Mouse (Mus musculus) limb, embryonic 13.5 days (tissue): Measurements from ENCODE around the gene Gas2l3. TPM values are rescaled to one million over a fixed set of nuclear protein-coding genes. Genes with fewer than 3 reads are reported as not detected.

ENCODE experiments used
- ATAC-seq: fragments of 200-750 bp; cut with Nextera tagmentation; 2 replicates; pipeline ENCODE4 v1.8.0; 2017; ENCODE audit warnings: low read depth, moderate number of reproducible peaks, moderate TSS enrichment; ENCODE audit not compliant: low FRiP score
- H3K27ac ChIP-seq: fragments of 300-500 bp; sonication (generic); 2 replicates; pipeline ENCODE4 v1.5.1; 2015; ENCODE audit warnings: inconsistent platforms, mild to moderate bottlenecking, moderate library complexity
- H3K27me3 ChIP-seq: fragments of 300-500 bp; sonication (generic); 2 replicates; pipeline ENCODE4 v1.6.1; 2015; ENCODE audit warnings: mild to moderate bottlenecking, inconsistent platforms
- H3K36me3 ChIP-seq: fragments of 300-500 bp; sonication (generic); 2 replicates; pipeline ENCODE4 v1.6.1; 2015; ENCODE audit warnings: inconsistent platforms, mild to moderate bottlenecking, moderate library complexity
- H3K4me1 ChIP-seq: fragments of 300-500 bp; sonication (generic); 2 replicates; pipeline ENCODE4 v1.6.1; 2015; ENCODE audit warnings: inconsistent platforms
- H3K4me2 ChIP-seq: fragments of 300-500 bp; sonication (generic); replicated peaks from 2 replicates; pipeline ENCODE4 v1.6.1; 2015; ENCODE audit warnings: inconsistent platforms, mild to moderate bottlenecking, moderate library complexity
- H3K4me3 ChIP-seq: fragments of 300-500 bp; sonication (generic); 2 replicates; pipeline ENCODE4 v1.5.1; 2015; ENCODE audit warnings: moderate library complexity, mild to moderate bottlenecking, inconsistent platforms
- H3K9ac ChIP-seq: fragments of 300-500 bp; sonication (generic); 2 replicates; pipeline ENCODE4 v1.6.1; 2015; ENCODE audit warnings: mild to moderate bottlenecking, inconsistent platforms
- H3K9me3 ChIP-seq: fragments of 300-500 bp; sonication (generic); 2 replicates; pipeline ENCODE4 v1.6.1; 2016; ENCODE audit warnings: inconsistent platforms
- WGBS: fragments of 180-500 bp; shearing (Covaris S2); methylation state at CpG from one replicate; pipeline ENCODE4 v1.1.7; 2015; 5-methylcytosine and 5-hydroxymethylcytosine counted together
- polyA plus RNA-seq: library from polyadenylated mRNA; unstranded; fragments of >200 nt; fragmentation: Nextera tagmentation; extraction: Ambion mirVana; gene quantifications from 2 replicates; pipeline ENCODE4 v1.2.1, GENCODE M21; 2015

The Gas2l3 gene
- polyA plus RNA-seq, 1 experiment from 2014 or later = 14.9 TPM

DNA sequence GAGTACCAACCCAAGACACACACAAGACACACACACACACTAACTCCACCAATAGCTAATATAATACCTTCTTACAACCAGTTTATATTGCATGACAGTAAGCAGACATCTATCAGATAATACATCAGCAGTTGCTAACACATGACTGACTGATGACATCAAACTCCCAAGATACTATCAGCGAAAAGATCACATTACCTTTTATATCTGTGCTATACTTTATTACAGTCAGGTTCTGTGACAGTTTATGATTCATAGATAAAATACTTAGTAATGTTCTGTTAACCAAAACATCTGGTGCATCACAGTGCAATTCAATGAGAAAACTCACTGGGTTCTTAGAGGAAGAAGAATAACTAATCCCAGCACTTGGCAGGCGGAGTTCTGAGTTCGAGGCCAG lies 1.8 kb downstream of the Gas2l3 start:
- Histone ChIP-seq H3K27me3 (no peaks in the 10 kb centered on the region), H3K4me2 (no peak overlapping the region), H3K36me3 (peaks cover 5% of the 10 kb centered on the region; the same call in 1 of the 2 replicates), H3K4me3 (no peak overlapping the region), H3K9me3 (no peaks in the 10 kb centered on the region), H3K9ac (no peak overlapping the region), H3K4me1 (peaks cover 12% of the 10 kb centered on the region), H3K27ac (no peak overlapping the region)
- no peak for ATAC-seq
- 91% methylated on average over 3 of the region's 3 CpGs for WGBS

DNA sequence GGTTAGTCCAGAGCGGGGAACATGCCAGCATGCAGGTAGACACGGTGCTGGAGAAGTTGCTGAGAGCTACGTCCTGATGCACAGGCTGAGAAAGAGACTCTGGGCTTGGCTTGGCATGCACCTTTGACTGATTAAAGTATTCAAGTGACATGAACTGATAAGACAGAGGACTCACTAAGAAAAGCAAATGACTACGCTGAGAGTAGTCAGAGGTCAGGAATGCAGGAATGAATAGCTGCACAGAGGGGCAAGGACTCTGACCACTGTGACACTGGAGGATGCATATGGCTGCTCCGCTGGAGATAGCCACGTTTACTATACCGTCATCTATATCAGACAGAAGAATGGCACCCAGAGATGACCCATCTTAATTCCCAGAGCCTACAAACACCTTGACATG lies 4.4 kb downstream of the Gas2l3 start:
- H3K9me3 ChIP-seq = no peaks in the 10 kb centered on the region
- H3K36me3 ChIP-seq = peaks cover 5% of the 10 kb centered on the region; the same call in 1 of the 2 replicates
- H3K9ac ChIP-seq = no peak overlapping the region
- no peak overlapping the region for H3K4me3 ChIP-seq
- no peak overlapping the region for H3K4me2 ChIP-seq
- no peak overlapping the region for H3K27ac ChIP-seq
- H3K4me1 ChIP-seq = peaks cover 20% of the 10 kb centered on the region
- ATAC-seq = no peak
- no peaks in the 10 kb centered on the region for H3K27me3 ChIP-seq
- 92% methylated on average over 7 of the region's 7 CpGs for WGBS

DNA sequence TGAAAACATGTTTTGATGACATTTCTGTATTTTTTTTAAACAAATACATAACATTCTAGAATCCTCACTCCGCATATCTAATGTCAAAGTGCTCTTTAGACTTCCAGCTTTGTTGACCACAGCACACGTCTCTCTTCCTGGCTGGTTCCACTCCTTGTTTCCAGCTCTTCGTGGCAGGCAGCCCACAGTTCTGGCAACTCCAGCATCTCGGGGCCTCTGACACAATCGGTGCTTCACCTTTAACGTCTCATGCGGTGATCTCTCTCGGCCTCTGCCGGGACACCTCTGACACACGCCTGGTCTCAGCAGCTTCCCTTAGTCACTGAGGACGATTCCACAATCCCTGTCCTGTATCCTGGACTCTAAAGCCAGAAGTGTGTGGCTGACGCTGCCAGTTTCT lies 5.8 kb downstream of the Gas2l3 start:
- ATAC-seq = no peak
- Histone ChIP-seq H3K4me1 (peaks cover 14% of the 10 kb centered on the region), H3K36me3 (peaks cover 5% of the 10 kb centered on the region; the same call in 1 of the 2 replicates), H3K27ac (no peak overlapping the region), H3K9me3 (no peaks in the 10 kb centered on the region), H3K4me3 (no peak overlapping the region), H3K27me3 (no peaks in the 10 kb centered on the region), H3K4me2 (no peak overlapping the region), H3K9ac (no peak overlapping the region)
- WGBS = 85% methylated on average over 12 of the region's 12 CpGs

DNA sequence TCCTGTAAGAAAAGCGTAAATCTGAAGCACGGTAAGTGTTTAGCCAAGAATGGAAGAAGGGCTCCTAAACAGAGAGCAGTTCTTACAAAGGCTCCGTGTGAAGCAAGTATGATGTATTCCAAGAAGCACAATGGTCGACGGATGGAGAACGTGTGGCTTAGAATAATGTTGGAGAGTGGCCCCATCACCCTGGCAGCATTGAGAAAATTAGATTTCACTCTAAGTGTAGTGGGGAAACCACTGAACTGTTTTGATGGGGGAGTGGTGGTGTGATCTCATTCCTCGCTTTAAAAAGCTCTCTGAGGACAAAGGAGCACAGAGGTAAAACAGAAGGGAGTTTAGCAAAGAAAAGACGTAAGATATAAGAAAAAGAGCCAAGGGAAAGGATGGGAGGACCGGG lies 6.3 kb downstream of the Gas2l3 start:
- Histone ChIP-seq H3K27ac (no peak overlapping the region), H3K4me2 (no peak overlapping the region), H3K4me1 (peaks cover 9% of the 10 kb centered on the region), H3K4me3 (no peak overlapping the region), H3K9ac (no peak overlapping the region), H3K9me3 (no peaks in the 10 kb centered on the region), H3K36me3 (peaks cover 5% of the 10 kb centered on the region; the same call in 1 of the 2 replicates), H3K27me3 (no peaks in the 10 kb centered on the region)
- 81% methylated on average over 9 of the region's 9 CpGs for WGBS
- no peak for ATAC-seq

DNA sequence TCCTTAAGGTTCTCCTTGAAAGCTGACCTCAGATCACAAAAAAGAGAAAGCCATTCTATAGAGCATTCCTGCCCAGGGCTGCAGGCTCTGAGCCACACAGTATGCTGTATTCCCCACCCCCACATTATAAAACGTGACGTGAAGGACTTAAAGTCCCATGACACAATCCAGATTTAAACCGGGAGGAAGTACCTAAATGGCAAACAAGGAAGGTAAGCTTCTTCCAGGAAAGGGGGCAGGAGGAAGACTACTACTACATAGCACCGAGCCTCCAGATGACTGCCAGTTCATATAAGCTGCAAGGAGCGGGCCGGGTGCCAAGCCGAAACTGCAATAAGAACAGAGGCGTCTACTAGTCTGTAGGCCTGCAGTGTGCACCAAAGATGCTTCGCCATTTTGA lies 7.8 kb downstream of the Gas2l3 start:
- Histone ChIP-seq H3K27ac (no peak overlapping the region; the same call in 1 of the 2 replicates), H3K4me2 (no peak overlapping the region), H3K36me3 (no peaks in the 10 kb centered on the region), H3K4me1 (peaks cover 8% of the 10 kb centered on the region), H3K9ac (no peak overlapping the region), H3K9me3 (no peaks in the 10 kb centered on the region), H3K27me3 (no peaks in the 10 kb centered on the region), H3K4me3 (no peak overlapping the region)
- 59% methylated on average over 9 of the region's 9 CpGs for WGBS
- ATAC-seq = peak; percentile 34; the same call in 1 of the 2 replicates

DNA sequence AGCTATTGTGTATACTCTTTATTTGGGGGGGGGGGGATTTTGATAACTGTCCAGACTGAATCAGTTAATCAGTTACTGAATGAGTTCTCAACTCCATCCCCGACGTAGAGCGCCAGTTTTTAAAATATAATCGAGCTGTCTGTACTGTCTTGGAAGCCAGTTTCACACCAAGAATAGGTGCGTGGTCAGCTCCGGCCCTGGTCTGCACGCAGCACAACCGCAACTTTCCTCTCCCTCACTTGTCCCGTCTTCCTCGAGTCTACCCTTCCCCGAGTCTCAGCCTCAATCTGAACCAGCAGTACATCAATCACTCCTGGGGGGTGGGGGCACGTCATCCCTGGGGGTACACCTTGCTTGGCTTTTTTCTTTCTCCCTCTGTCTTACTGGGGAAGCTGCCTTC lies 8.4 kb downstream of the Gas2l3 start:
- Histone ChIP-seq H3K4me1 (peaks cover 8% of the 10 kb centered on the region), H3K36me3 (0 out of 2 replicates have a peak, but pooled peaks cover 3% of the 10 kb centered on the region), H3K4me3 (no peak overlapping the region), H3K4me2 (no peak overlapping the region), H3K27ac (no peak overlapping the region; the same call in 1 of the 2 replicates), H3K27me3 (no peaks in the 10 kb centered on the region), H3K9ac (no peak overlapping the region), H3K9me3 (no peaks in the 10 kb centered on the region)
- ATAC-seq = no peak
- WGBS = 88% methylated on average over 12 of the region's 12 CpGs

DNA sequence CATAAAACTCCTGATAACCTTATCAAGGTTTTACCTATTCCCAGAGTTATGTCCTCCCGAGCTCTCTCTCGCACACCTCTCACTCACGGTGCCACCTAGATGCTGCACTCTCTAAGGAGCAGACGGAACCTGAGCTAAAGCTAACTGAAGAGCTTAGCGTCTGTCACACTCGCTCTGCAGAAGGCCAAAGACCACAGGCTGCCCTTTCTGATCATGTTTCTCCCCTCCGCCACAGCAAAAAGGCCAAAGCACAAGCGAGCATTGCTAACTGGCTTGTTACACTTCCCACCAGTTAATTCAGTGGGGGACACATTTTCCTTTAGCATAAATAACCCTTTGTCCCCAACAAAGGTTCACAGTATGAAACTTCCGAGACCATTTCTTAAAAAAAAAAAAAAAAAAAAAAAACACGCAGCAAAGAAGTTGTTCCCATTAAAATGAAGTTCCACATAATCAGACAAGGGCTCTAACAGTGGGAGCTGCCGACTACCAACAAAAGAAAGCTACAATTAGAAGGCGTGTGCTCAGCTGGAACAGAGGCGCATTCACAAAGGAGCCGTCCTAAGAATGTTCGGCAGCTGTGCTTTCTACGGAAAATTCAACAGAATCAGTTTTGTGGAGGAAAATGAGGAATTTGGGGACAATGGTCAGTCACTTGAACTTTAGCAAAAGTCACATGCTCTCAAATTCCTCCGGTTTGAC lies 9.1 kb downstream of the Gas2l3 start:
- Histone ChIP-seq H3K36me3 (0 out of 2 replicates have a peak, but pooled peaks cover 3% of the 10 kb centered on the region), H3K4me2 (no peak overlapping the region), H3K27me3 (no peaks in the 10 kb centered on the region), H3K9me3 (no peaks in the 10 kb centered on the region), H3K4me1 (peaks cover 8% of the 10 kb centered on the region), H3K27ac (0 out of 2 replicates have a peak overlapping the region, but pooled peaks have one; percentile 10), H3K9ac (no peak overlapping the region), H3K4me3 (no peak overlapping the region)
- WGBS = 75% methylated on average over 17 of the region's 17 CpGs
- no peak for ATAC-seq

DNA sequence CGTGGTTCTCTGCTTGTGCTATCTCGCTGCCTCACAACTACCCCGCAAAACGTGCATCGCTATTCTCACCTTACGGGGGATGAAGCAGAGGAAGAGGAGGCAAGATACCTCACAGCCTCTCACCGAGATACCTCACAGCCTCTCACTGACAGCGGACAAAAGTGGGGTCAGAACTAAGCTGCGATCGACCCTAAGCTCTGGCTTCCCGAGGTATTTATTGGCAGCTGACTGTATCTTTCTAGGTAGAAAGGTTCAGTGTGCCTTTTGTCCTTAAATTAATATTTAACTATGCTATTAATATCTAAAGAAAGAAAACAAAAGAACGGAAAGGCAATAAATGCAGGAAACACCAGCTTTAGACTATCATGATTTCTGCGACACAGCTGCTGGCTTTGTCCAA lies 11.0 kb downstream of the Gas2l3 start:
- H3K27ac ChIP-seq = no peak overlapping the region
- ATAC-seq = no peak
- H3K4me1 ChIP-seq = peaks cover 8% of the 10 kb centered on the region
- no peak overlapping the region for H3K4me2 ChIP-seq
- H3K4me3 ChIP-seq = no peak overlapping the region
- H3K9me3 ChIP-seq = no peaks in the 10 kb centered on the region
- H3K36me3 ChIP-seq = peaks cover 15% of the 10 kb centered on the region
- no peak overlapping the region for H3K9ac ChIP-seq
- WGBS = 93% methylated on average over 13 of the region's 13 CpGs
- no peaks in the 10 kb centered on the region for H3K27me3 ChIP-seq

DNA sequence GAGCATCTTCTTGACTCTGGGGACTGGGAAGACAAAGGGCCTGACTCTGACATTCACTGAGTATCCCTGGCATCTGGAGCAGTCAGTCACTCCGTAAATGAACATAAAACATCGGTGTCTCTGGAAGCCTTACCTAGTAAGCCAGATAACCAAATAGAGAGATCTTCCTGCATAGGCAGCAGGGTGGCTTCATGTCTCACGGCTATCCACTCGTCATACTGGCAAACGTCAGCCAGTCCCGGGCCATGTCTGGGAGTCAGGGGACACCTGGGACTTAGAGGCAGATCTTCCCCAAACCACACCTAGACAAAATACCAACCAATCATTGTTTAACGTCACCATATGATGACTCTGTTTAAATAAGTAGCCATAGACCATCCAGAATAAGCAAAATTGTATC lies 13.0 kb downstream of the Gas2l3 start:
- Histone ChIP-seq H3K9ac (no peak overlapping the region), H3K4me2 (no peak overlapping the region), H3K4me1 (peaks cover 3% of the 10 kb centered on the region), H3K9me3 (no peaks in the 10 kb centered on the region), H3K4me3 (no peak overlapping the region), H3K36me3 (peaks cover 25% of the 10 kb centered on the region), H3K27me3 (no peaks in the 10 kb centered on the region), H3K27ac (no peak overlapping the region)
- 88% methylated on average over 7 of the region's 7 CpGs for WGBS
- ATAC-seq = no peak

DNA sequence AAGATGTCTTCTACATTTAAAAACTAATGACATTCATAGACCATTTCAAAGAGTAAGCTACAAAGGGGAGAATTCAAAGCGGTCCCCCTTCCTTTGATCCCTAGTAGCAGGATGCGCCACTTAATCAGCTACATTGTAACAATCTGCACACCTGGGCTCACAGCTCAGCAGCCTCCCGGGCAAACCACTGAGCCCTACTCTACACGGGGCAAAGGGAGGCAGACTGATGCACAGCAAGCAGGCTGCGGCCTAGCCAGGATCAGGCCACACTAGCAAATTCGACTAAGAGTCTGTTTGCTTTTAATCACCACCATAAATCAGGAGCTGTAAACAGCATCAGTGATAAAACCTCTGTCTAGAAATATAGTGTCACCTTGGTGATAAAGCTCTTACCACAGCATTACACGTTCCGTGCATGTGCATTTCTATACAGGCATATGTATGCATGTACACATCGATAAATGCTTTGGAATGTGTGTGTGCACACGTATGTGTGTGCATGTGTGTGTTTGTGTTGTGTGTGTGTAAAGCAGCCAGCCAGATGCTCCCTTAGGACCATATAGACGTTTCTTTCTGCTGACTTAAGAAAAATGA lies 18.9 kb downstream of the Gas2l3 start:
- no peak overlapping the region for H3K4me2 ChIP-seq
- no peak overlapping the region for H3K27ac ChIP-seq
- no peaks in the 10 kb centered on the region for H3K9me3 ChIP-seq
- no peaks in the 10 kb centered on the region for H3K27me3 ChIP-seq
- peaks cover 43% of the 10 kb centered on the region for H3K36me3 ChIP-seq
- 74% methylated on average over 11 of the region's 11 CpGs for WGBS
- ATAC-seq = no peak
- H3K9ac ChIP-seq = no peak overlapping the region
- H3K4me3 ChIP-seq = no peak overlapping the region
- H3K4me1 ChIP-seq = no peaks in the 10 kb centered on the region

DNA sequence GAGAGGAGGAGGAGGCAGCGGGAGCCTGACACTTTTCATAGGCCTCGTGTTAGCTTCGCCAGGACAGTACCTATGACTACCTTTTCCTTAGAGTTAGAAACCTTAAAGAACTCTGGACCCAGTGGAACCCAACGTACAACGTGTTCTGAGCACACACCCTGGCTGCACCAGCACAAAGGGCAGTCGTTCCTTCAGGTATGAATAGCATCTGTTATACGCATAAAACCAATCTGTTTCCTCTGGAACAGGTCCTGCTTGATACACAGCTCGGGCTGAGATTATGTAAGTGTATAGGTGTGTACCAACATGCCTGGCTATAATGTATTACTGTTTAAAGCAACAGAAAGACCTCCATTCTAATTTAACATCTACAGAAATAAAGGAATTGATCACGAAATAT lies 19.6 kb downstream of the Gas2l3 start:
- Histone ChIP-seq H3K9ac (no peak overlapping the region), H3K36me3 (peaks cover 43% of the 10 kb centered on the region), H3K4me1 (no peaks in the 10 kb centered on the region), H3K27me3 (no peaks in the 10 kb centered on the region), H3K4me2 (no peak overlapping the region), H3K4me3 (no peak overlapping the region), H3K9me3 (no peaks in the 10 kb centered on the region), H3K27ac (no peak overlapping the region)
- WGBS = 89% methylated on average over 9 of the region's 9 CpGs
- ATAC-seq = no peak

DNA sequence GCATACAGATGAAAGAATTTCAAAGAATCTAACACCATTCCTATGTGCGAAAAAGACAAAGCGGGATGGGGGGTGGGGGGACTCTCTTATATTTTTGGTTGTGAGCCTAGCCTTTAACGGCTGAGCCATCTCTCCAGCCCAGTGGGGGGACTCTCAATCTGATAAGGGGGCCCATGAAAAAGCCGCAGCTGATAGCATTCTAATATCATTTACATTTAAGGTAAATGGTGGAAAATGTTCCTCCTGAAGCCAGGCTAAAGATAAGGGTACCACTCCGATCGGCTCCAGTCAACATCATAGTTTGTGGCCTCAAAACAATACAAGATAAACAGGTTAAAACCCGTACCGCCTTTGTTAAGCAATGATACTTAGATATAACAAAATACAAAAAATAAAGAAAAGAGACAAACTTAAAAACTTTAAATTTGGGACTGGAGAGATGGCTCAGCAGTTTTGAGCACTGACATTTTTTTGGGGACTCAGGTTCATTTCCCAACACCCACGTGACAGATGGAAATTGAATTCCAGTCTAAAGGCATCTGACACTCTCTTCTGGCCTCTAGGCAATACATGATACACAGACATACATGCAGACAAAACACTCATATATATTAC lies 20.5 kb downstream of the Gas2l3 start:
- Histone ChIP-seq H3K27ac (no peak overlapping the region), H3K9ac (no peak overlapping the region), H3K4me1 (no peaks in the 10 kb centered on the region), H3K4me2 (no peak overlapping the region), H3K9me3 (no peaks in the 10 kb centered on the region), H3K4me3 (no peak overlapping the region), H3K36me3 (peaks cover 36% of the 10 kb centered on the region), H3K27me3 (no peaks in the 10 kb centered on the region)
- ATAC-seq = no peak
- 92% methylated on average over 9 of the region's 9 CpGs for WGBS
